Mouse (Mus musculus) frontal cortex, postnatal 14 days (tissue): Measurements from ENCODE around the gene Xlr3c.
"Not testable (repeated sequence)": the region's sequence is repeated elsewhere in the genome, so short reads cannot be mapped to it uniquely, and the experiment has no call there.

Experiments
- DNase-seq, 2 experiments: peaks; one replicate each; pipeline ENCODE4 v3.0.0; 2022; ENCODE audit warnings: low spot score in 2 of 2

Xlr3c gene

GRCm38 (mm10) chrX:73265270-73265669, at the start of gene Xlr3c:
Gene Xlr3c (minus strand): TSS chrX:73265390.
- not testable (repeated sequence) for DNase-seq

- no peak for DNase-seq
Measured at GRCm38 (mm10) chrX:73312522-73312921, 47.3 kb upstream of the Xlr3c start.

DNA sequence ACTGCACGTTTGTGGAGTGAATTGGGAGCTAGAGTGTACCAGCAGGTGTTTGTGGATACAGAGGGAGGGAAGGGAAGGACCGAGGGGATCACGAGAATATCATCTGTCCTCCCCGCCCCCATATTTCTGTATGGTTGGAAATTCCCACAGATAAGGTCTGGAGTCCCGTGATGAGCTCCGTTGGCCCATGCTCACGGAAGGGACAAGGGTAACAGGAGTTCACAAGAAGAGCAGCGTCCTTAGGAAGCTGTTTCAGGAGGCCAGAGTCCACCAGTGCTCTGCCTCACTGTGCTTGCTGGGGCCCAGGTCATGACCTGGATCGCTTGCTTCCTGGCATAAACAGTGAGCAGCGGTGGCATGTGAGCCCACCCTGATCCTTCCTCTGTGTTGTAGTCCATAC, 30.6 kb upstream of the Xlr3c start:
- DNase-seq: not testable (repeated sequence)

DNA sequence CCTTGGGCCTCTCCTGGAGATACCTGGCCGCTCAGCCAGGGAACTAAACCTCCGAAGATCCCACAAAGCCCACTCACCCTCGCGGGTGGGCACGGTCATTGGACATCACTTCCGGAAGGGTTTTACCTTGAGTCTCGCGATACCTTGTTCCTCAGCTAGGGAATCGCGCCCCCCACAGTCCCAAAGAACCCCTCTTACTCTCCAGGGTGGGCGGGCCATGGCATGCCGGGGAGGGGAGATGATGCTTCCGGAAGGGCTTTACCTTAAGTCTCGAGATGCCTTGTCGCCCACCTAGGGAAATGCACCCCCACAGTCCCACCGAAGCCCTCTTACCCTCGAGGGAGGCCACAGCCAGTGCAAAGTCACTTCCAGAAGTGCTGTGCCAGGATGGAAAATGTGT, 27.7 kb upstream of the Xlr3c start, which contains the start of the genes Xlr5a and Xlr5c:
TSS of gene Xlr5a (minus strand) at position 101 of the 400 bp plus-strand sequence.
TSS of gene Xlr5c (minus strand) at position 101 of the 400 bp plus-strand sequence.
- DNase-seq: not testable (repeated sequence)

- not testable (repeated sequence) for DNase-seq
Measured at GRCm38 (mm10) chrX:73262428-73262827, 2.8 kb downstream of the Xlr3c start.

GRCm38 (mm10) chrX:73242821-73243325, 22.3 kb downstream of the Xlr3c start, which contains the start of gene Xlr4c:
Gene Xlr4c (minus strand): TSS chrX:73243130.
- not testable (repeated sequence) for DNase-seq

DNA sequence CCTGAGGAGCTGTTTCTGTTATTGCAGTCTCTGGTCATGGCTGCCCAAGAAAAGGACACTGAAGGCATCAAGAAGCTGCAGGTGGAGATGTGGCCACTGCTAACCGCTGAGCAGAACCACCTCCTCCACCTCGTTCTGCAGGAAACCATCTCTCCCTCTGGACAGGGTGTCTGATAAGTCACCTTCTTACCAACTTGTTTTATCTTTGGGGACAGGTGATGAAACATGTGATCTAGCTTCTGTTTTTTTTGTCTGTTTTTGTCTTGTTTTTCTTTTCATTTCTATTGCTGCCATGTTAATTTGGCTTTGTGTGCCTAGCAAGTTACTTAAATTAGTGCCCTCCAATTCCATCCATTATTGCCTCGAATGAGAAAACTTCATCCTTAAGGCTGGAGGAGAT, 35.9 kb downstream of the Xlr3c start:
- no peak for DNase-seq

DNA sequence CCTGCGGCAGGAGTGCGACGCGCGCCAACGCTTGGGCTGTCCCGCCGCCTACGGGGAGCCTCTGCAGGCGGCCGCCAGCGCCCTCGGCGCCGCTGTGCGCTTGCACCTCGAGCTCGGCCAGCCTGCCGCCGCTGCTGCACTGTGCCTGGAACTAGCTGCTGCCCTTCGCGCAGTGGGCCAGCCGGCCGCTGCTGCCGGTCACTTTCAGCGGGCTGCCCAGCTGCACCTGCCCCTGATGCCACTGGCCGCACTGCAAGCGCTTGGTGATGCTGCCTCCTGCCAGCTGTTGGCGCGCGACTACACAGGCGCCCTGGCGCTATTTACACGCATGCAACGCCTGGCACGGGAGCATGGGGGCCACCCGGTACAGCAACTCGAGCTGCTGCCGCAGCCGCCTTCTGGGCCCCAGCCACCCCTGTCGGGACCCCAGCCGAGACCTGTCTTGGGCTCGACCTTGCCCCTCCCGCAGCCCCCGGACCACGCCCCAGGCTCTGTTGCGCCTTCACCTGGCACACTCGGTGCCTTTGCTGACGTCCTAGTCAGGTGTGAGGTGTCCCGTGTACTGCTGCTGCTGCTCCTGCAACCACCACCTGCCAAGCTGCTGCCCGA, 36.5 kb downstream of the Xlr3c start:
- peak; percentile 30 to 44 for DNase-seq

DNA sequence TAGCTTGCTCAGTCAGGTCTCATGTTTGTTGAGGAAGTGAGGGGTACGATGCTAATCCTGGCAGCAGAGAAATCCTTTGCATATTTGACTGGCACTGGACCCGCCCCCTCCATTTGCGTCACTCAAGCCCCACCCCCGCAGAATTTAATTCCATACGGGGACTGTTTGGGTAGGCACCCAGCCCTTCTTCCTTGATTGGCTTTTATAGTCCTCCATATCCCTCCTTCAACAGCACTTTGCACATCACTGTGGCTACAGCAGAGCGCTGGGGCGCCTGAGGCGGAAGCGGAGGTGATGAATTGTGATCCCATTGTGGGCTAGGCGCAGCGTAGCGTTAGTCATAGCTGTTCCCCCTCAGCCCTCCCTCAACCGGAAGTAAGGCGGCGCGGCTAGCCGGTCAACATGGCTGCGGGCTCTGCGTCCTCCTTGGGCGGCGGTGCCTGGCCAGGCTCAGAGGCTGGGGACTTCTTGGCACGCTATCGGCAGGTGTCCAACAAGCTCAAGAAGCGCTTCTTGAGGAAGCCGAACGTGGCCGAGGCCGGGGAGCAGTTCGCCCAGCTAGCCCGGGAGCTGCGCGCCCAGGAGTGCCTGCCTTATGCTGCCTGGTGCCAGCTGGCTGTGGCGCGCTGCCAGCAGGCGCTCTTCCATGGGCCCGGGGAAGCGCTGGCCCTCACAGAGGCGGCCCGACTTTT, 37.1 kb downstream of the Xlr3c start, which contains the start of gene F8a:
TSS of gene F8a (plus strand) at position 378 of the 692 bp plus-strand sequence.
- peak; percentile 60 to 70 for DNase-seq

- no peak for DNase-seq
Measured at GRCm38 (mm10) chrX:73225365-73225764, 39.8 kb downstream of the Xlr3c start.

DNA sequence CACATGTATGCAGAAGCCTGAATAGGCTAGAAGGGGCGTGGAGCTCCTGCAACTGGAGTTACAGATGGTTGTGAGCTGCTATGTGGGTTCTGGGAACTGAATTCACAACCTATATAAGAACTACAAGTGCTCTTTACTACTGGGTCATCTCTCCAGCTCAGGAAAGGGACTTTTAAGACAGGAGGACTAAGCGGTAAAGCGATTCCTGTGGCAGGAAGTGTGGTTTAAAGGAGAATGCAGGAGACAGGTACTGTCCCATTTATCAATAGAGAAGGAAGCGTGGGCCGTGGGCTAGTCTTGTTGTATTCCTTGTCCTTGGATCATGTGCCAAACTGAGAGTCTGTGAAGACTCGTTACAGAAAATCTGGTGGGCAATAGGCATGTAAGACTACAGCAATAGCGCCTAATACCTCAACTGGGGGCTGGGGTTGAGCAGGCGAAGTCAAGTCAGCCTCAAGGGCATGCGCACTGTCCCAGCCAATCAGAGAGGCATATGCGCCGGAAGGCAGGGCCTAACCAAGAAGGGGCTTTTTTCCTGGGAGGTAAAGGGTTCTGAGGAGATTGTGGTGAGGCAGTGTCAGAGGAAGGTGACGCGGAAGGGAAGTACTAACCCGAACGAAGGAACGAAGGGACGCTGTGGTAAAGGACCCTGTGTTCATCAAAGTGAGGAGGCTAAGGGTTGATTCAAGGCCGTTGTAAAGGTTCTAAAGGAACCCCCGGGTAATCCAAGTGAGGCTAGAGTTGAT, 51.2 kb downstream of the Xlr3c start, which contains the start of gene Xlr4b:
TSS of gene Xlr4b (plus strand) at position 515 of the 746 bp plus-strand sequence.
- DNase-seq: not testable (repeated sequence)
